Mouse (Mus musculus) liver, embryonic 12.5 days (tissue): ENCODE results near the gene Nckap5. TPM values are rescaled to one million over a fixed set of nuclear protein-coding genes. Genes with fewer than 3 reads are reported as not detected.

Experiments used
- ATAC-seq: fragments of 200-750 bp; cut with Nextera tagmentation; 2 replicates; pipeline ENCODE4 v1.8.0; 2017; ENCODE audit warnings: moderate number of reproducible peaks, mild to moderate bottlenecking, moderate library complexity
- H3K27ac ChIP-seq: fragments of 300-500 bp; sonication (generic); 2 replicates; pipeline ENCODE4 v1.5.1; 2016; ENCODE audit warnings: mild to moderate bottlenecking
- H3K27me3 ChIP-seq: fragments of 300-500 bp; sonication (generic); replicated peaks from 2 replicates; pipeline ENCODE4 v1.6.1; 2016; ENCODE audit warnings: mild to moderate bottlenecking, moderate library complexity
- H3K36me3 ChIP-seq: fragments of 300-500 bp; sonication (generic); 2 replicates; pipeline ENCODE4 v1.6.1; 2016; ENCODE audit warnings: mild to moderate bottlenecking, moderate library complexity
- H3K4me1 ChIP-seq: fragments of 300-500 bp; sonication (generic); 2 replicates; pipeline ENCODE4 v1.6.1; 2016
- H3K4me2 ChIP-seq: fragments of 300-500 bp; sonication (generic); 2 replicates; pipeline ENCODE4 v1.6.1; 2016; ENCODE audit warnings: mild to moderate bottlenecking, moderate library complexity
- H3K4me3 ChIP-seq: fragments of 300-500 bp; sonication (generic); 2 replicates; pipeline ENCODE4 v1.5.1; 2016; ENCODE audit warnings: mild to moderate bottlenecking, moderate library complexity
- H3K9ac ChIP-seq: fragments of 300-500 bp; sonication (generic); 2 replicates; pipeline ENCODE4 v1.6.1; 2016; ENCODE audit warnings: mild to moderate bottlenecking, moderate library complexity
- H3K9me3 ChIP-seq: fragments of 300-500 bp; sonication (generic); replicated peaks from 2 replicates; pipeline ENCODE4 v1.6.1; 2016; ENCODE audit warnings: mild to moderate bottlenecking, moderate library complexity
- WGBS: fragments of 180-500 bp; shearing (Covaris S2); methylation state at CpG from one replicate; pipeline ENCODE4 v1.1.7; 2016; ENCODE audit not compliant: insufficient replicate concordance; 5-methylcytosine and 5-hydroxymethylcytosine counted together
- polyA plus RNA-seq: library from polyadenylated mRNA; unstranded; fragments of >200 nt; fragmentation: Nextera tagmentation; extraction: Ambion mirVana; gene quantifications from 2 replicates; pipeline ENCODE4 v1.2.1, GENCODE M21; 2016

The Nckap5 gene
- 0.45 and 0.59 TPM in 2 replicates for polyA plus RNA-seq

GRCm38 (mm10) chr1:126830031-126830927 is at the start of gene Nckap5:
TSS of gene Nckap5 (minus strand) at chr1:126830799.
- Histone ChIP-seq H3K36me3 (no peaks in the 10 kb centered on the region), H3K4me1 (peaks cover 19% of the 10 kb centered on the region; the same call in 1 of the 2 replicates), H3K9ac (no peak within 1 kb of the TSS), H3K4me2 (peak within 1 kb of the TSS; percentile 56), H3K9me3 (no peaks in the 10 kb centered on the region), H3K4me3 (peak within 1 kb of the TSS; percentile 21), H3K27ac (no peak within 1 kb of the TSS), H3K27me3 (peaks cover 28% of the 10 kb centered on the region)
- ATAC-seq: no peak
- WGBS: 12% methylated on average over 35 of the region's 35 CpGs

- Histone ChIP-seq H3K27ac (no peak overlapping the region), H3K4me2 (no peak overlapping the region), H3K9me3 (no peaks in the 10 kb centered on the region), H3K9ac (no peak overlapping the region), H3K27me3 (no peaks in the 10 kb centered on the region), H3K36me3 (no peaks in the 10 kb centered on the region), H3K4me1 (no peaks in the 10 kb centered on the region), H3K4me3 (no peak overlapping the region)
- no peak for ATAC-seq
- 75% methylated on average over 2 of the region's 2 CpGs for WGBS
Observed at GRCm38 (mm10) chr1:126877495-126877894, 46.9 kb upstream of the Nckap5 start.

GRCm38 (mm10) chr1:126868372-126868771 is 37.8 kb upstream of the Nckap5 start:
- 67% methylated on average over 9 of the region's 9 CpGs for WGBS
- no peaks in the 10 kb centered on the region for H3K4me1 ChIP-seq
- no peak for ATAC-seq
- no peaks in the 10 kb centered on the region for H3K9me3 ChIP-seq
- H3K27ac ChIP-seq: no peak overlapping the region
- H3K9ac ChIP-seq: no peak overlapping the region
- H3K36me3 ChIP-seq: no peaks in the 10 kb centered on the region
- H3K4me3 ChIP-seq: no peak overlapping the region
- H3K27me3 ChIP-seq: no peaks in the 10 kb centered on the region
- H3K4me2 ChIP-seq: no peak overlapping the region

- WGBS: 73% methylated on average over 5 of the region's 5 CpGs
- Histone ChIP-seq H3K36me3 (no peaks in the 10 kb centered on the region), H3K4me3 (no peak overlapping the region), H3K9me3 (no peaks in the 10 kb centered on the region), H3K27me3 (no peaks in the 10 kb centered on the region), H3K4me2 (no peak overlapping the region), H3K27ac (no peak overlapping the region), H3K9ac (no peak overlapping the region), H3K4me1 (no peaks in the 10 kb centered on the region)
- no peak for ATAC-seq
Observed at GRCm38 (mm10) chr1:126867912-126868311, 37.3 kb upstream of the Nckap5 start.

DNA sequence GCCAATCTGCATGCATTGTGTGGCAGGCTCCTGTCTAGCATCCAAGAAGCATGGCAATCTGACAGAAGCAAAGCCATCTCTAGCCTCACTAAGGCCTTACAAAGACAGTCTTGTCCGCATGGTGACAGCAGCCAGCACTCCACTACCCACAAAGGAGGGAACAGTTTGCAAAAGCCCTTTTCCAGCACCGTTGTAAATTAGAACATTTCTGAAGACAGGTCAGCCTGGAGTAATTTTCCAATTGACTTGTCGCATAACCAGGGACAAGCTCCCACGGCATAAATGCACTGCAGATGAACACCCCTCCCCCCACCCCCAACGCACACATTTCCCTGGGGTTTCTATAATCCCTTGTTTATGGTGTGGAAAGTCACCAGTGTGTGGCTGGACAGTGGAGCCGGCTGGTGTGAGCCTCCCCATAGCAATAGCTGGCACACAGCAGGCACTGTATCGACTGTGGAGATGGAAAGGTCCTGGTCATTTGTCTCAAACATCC is 35.0 kb upstream of the Nckap5 start:
- Histone ChIP-seq H3K4me1 (no peaks in the 10 kb centered on the region), H3K9me3 (no peaks in the 10 kb centered on the region), H3K4me3 (no peak overlapping the region), H3K9ac (no peak overlapping the region), H3K27ac (no peak overlapping the region), H3K27me3 (no peaks in the 10 kb centered on the region), H3K4me2 (no peak overlapping the region), H3K36me3 (no peaks in the 10 kb centered on the region)
- no peak for ATAC-seq
- 71% methylated on average over 7 of the region's 7 CpGs for WGBS

GRCm38 (mm10) chr1:126861816-126862215 is 31.2 kb upstream of the Nckap5 start:
- Histone ChIP-seq H3K27me3 (no peaks in the 10 kb centered on the region), H3K9me3 (no peaks in the 10 kb centered on the region), H3K27ac (no peak overlapping the region), H3K4me2 (no peak overlapping the region), H3K4me3 (no peak overlapping the region), H3K36me3 (no peaks in the 10 kb centered on the region), H3K9ac (no peak overlapping the region), H3K4me1 (no peaks in the 10 kb centered on the region)
- no peak for ATAC-seq
- WGBS: 65% methylated on average over 3 of the region's 3 CpGs

GRCm38 (mm10) chr1:126860537-126860936 is 29.9 kb upstream of the Nckap5 start:
- ATAC-seq: no peak
- no peak overlapping the region for H3K4me2 ChIP-seq
- no peaks in the 10 kb centered on the region for H3K36me3 ChIP-seq
- H3K4me1 ChIP-seq: no peaks in the 10 kb centered on the region
- H3K9ac ChIP-seq: no peak overlapping the region
- no peak overlapping the region for H3K4me3 ChIP-seq
- H3K27me3 ChIP-seq: no peaks in the 10 kb centered on the region
- no peak overlapping the region for H3K27ac ChIP-seq
- H3K9me3 ChIP-seq: no peaks in the 10 kb centered on the region
- WGBS: 63% methylated on average over 4 of the region's 4 CpGs

DNA sequence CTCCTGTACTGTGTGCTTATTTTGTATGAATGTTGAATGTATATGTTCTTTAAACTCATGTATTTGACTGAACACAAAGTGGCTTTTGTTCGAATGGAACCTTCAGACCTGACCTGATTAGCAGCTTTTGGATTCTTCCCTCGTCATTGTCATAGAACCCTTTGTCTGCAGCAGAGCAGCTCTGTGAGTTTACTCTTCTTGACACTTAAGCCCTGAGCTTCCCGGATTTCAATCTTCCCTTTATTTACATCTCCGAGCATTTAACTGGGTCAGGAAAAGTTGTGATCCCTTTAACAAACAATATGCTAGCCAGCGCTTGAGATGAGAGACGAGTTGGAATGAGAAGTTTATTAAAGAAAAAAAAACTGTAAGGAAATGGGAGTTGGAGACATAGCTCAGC is 18.9 kb upstream of the Nckap5 start:
- Histone ChIP-seq H3K36me3 (no peaks in the 10 kb centered on the region), H3K9me3 (no peaks in the 10 kb centered on the region), H3K4me3 (no peak overlapping the region), H3K4me2 (no peak overlapping the region), H3K9ac (no peak overlapping the region), H3K27me3 (no peaks in the 10 kb centered on the region), H3K27ac (no peak overlapping the region), H3K4me1 (no peaks in the 10 kb centered on the region)
- ATAC-seq: no peak
- 47% methylated on average over 6 of the region's 6 CpGs for WGBS

DNA sequence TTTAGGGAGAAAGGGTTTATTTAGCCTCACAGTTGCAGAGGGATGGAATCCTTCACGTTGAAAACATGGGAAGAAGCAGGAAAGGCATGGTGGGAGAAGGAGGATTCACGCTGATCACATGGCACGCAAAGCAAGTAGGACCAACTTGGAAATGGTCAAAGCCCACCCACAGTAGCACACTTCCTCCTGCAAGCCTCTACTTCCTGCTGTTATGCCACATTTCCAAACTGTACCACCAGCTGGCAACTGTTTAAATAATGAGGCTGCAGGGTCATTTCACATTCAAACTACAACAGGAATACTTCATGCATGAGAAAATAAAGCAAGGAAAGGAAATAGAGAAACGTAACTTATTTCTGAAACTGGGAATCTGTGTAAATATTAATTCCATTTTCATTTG is 15.7 kb upstream of the Nckap5 start:
- H3K9ac ChIP-seq: no peak overlapping the region
- 41% methylated on average over 4 of the region's 4 CpGs for WGBS
- no peaks in the 10 kb centered on the region for H3K36me3 ChIP-seq
- H3K27ac ChIP-seq: no peak overlapping the region
- ATAC-seq: no peak
- no peaks in the 10 kb centered on the region for H3K4me1 ChIP-seq
- no peaks in the 10 kb centered on the region for H3K27me3 ChIP-seq
- H3K9me3 ChIP-seq: no peaks in the 10 kb centered on the region
- H3K4me2 ChIP-seq: no peak overlapping the region
- no peak overlapping the region for H3K4me3 ChIP-seq

DNA sequence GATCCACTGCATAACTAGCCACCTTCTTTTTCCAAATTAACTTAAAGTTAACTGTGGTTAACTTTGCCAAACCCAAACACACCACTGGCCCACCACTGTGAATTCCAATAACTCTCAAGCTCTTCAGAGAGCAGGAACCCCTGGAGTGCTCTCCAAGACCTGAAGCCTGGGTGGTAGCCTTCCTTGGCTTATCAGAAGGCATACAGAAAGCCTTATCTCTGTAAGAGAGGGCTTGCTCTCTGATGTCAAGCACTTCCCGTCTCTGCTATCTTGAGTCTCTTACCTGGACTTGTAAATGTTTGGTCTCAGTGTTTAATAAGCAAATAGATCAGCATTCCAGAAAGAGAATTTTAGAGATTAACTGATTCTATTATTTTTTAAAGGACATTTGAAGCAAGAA is 2.3 kb upstream of the Nckap5 start:
- H3K9ac ChIP-seq: no peak overlapping the region
- no peaks in the 10 kb centered on the region for H3K9me3 ChIP-seq
- no peak overlapping the region for H3K4me2 ChIP-seq
- H3K4me3 ChIP-seq: no peak overlapping the region
- H3K4me1 ChIP-seq: peaks cover 19% of the 10 kb centered on the region; the same call in 1 of the 2 replicates
- H3K36me3 ChIP-seq: no peaks in the 10 kb centered on the region
- H3K27ac ChIP-seq: no peak overlapping the region
- peaks cover 28% of the 10 kb centered on the region for H3K27me3 ChIP-seq
- 19% methylated on average over 1 of the region's 1 CpGs for WGBS
- ATAC-seq: peak; percentile 55; the same call in 1 of the 2 replicates

DNA sequence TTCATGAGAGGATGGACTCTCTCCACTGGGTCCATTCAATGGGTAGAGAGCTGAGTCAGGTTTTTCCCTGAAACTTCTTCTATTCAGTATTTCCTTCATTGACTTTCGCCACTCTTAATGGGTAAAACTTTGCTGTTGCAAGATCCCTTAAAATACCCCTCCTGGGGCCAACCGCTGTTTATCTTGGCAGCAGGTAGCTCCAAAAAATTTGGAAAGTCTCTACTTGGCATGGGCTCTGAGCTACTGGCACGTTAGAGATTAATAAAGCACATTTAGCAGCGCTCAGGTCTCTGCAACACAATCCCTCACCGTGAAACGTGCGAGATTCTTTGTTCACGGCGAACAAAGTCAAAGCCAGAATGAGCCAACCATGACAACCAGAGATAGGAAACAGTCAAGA is 1.6 kb downstream of the Nckap5 start:
- 68% methylated on average over 9 of the region's 9 CpGs for WGBS
- no peak overlapping the region for H3K27ac ChIP-seq

DNA sequence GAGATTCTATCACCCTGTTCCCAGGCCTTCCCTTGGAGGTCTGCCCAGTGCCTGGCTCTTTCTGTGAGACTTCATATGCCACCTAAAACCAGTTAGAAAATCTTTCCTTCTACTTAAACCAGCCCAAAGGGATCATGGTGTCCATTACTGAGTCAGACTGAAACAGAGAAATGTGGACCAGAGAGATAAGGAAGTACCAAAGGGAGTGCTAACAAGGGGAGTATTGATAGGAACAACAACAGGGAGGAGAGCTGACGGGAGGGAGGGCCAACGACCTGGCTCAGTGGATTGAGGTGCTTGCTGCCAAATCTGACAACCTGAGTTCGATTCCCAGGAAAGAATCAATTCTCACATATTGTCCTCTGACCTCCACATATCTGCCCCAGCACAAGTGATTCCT is 5.8 kb downstream of the Nckap5 start:
- Histone ChIP-seq H3K36me3 (no peaks in the 10 kb centered on the region), H3K9me3 (no peaks in the 10 kb centered on the region), H3K4me2 (no peak overlapping the region), H3K9ac (no peak overlapping the region), H3K4me3 (no peak overlapping the region), H3K4me1 (peaks cover 9% of the 10 kb centered on the region), H3K27ac (no peak overlapping the region), H3K27me3 (peaks cover 11% of the 10 kb centered on the region)
- peak; percentile 79; the same call in 1 of the 2 replicates for ATAC-seq
- 22% methylated on average over 3 of the region's 3 CpGs for WGBS

More for the DNA sequence above, 1.6 kb downstream of the Nckap5 start:
- ATAC-seq: no peak
- Histone ChIP-seq H3K36me3 (no peaks in the 10 kb centered on the region), H3K27me3 (peaks cover 28% of the 10 kb centered on the region), H3K4me3 (no peak overlapping the region), H3K9ac (no peak overlapping the region), H3K4me2 (no peak overlapping the region), H3K4me1 (peaks cover 26% of the 10 kb centered on the region), H3K9me3 (no peaks in the 10 kb centered on the region)
